Mouse (Mus musculus) cortical plate, adult 2 months (tissue): ENCODE results near the gene Cdh22.

Source experiments
- CTCF ChIP-seq: fragments of 200-500 bp; IDR thresholded peaks from 2 replicates; pipeline ENCODE4 v1.5.1; 2011; ENCODE audit warnings: mild to moderate bottlenecking, control low read depth, low read length; ENCODE audit not compliant: insufficient read depth; ENCODE audit errors: extremely low read depth
- POLR2A ChIP-seq: fragments of 200-500 bp; IDR thresholded peaks from 2 replicates; pipeline ENCODE4 v1.6.1; 2011; ENCODE audit warnings: mild to moderate bottlenecking, low read length, control low read depth; ENCODE audit not compliant: insufficient read depth; ENCODE audit errors: extremely low read depth

- TF ChIP-seq CTCF = peak; percentile 30; the same call in 1 of the 2 replicates
- TF ChIP-seq POLR2A = no peak
Measured at GRCm38 (mm10) chr2:165233491-165234290, 962 bp downstream of the Cdh22 start.
